Comparison of ENCODE assay signal across 10 mouse cellular contexts in the genomic region with DNA sequence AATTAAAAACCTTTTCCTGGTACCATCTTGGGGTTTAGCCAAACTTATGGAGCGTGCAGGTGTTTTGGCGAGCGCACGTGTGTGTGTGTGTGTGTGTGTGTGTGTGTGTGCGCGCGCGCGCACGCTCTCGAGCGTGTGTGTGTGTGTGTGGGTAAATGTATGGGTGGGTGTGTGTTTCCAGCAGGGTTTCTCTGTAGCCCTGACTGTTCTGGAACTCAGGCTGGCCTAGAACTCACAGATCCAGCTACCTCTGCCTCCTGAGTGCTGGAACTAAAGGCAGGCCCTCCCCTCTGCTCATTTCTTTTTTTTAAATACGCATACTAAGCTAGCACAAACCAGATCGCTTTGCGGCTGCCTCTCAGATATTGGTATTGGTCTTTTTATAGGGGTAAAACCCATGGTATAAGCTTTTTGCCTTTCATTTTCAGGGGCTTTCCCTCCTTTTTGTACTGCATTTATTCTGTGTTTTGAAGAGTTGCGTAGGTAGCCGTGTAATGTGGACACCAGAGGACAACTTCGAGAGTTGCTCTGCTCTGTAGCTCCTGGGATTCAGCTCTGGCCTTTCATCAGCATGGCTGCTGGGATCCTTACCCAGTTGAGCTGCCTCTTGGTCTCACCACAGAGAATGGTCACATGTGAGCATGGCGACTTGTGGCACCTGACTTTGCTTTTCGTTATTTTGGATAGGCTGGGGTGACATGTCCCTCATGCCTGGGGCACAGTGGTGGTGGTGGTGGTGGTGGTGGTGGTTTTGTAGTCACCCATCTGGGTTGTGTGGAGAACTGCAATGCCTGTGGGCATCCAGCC. TPM values are rescaled to one million over a fixed set of nuclear protein-coding genes. Genes with fewer than 3 reads are reported as not detected.
DNase-seq lines count a peak whose midpoint lies in the region; ATAC-seq and TF ChIP-seq lines count a peak whose summit lies in the region.
"Had no signal": no experiment of that assay in that cellular context is flagged by ENCODE, and none has a peak within 500 bp of the region (broad histone marks: within the 10 kb centered on the region; RNA-seq: fewer than 3 reads in every experiment).

No protein-coding gene starts in this region.

- TF ChIP-seq CTCF in thymus, adult 2 months (IDR thresholded peaks at IDR 0.05; ENCODE audit: borderline replicate concordance, control insufficient read depth, extremely low read depth, insufficient read depth, low read length, poor library complexity), result no peak

- H3K4me1 ChIP-seq in hindbrain, embryonic 14.5 days (replicated peaks; ENCODE audit: control insufficient read depth, insufficient read depth, low read length), result 0 out of 2 replicates have a peak, but pooled peaks cover 6% of the 10 kb centered on the region
- peaks cover 32% of the 10 kb centered on the region for H3K4me1 ChIP-seq in hindbrain, embryonic 10.5 days (replicated peaks)
- peaks cover 47% of the 10 kb centered on the region for H3K4me1 ChIP-seq in thymus, adult 2 months (replicated peaks; ENCODE audit: control insufficient read depth, insufficient read depth, low read length)
- H3K4me1 ChIP-seq in limb, embryonic 15.5 days, result peaks cover 44% of the 10 kb centered on the region

- TF ChIP-seq POLR2A in thymus, adult 2 months (IDR thresholded peaks at IDR 0.05; ENCODE audit: control insufficient read depth, extremely low read depth, insufficient read depth, low read length, poor library complexity), result no peak

- no peak overlapping the region for H3K4me3 ChIP-seq in hindbrain, embryonic 14.5 days (replicated peaks; ENCODE audit: low read length)
- H3K4me3 ChIP-seq in hindbrain, embryonic 10.5 days, result no peak overlapping the region
- H3K4me3 ChIP-seq in thymus, adult 2 months (ENCODE audit: control insufficient read depth, insufficient read depth, low read length), result peak overlapping the region; percentile 26
- H3K4me3 ChIP-seq in limb, embryonic 15.5 days, result peak overlapping the region; percentile 68

- DNase-seq in hindbrain, embryonic 14.5 days (ENCODE audit: low spot score), result no peak
- no peak for DNase-seq in hindbrain, embryonic 10.5 days (ENCODE audit: low spot score)
- DNase-seq in thymus, adult 2 months, result no peak
- DNase-seq in thymus, postnatal 0 days (ENCODE audit: low spot score), result no peak
- no peak for DNase-seq in adrenal gland, adult 18-20 months (ENCODE audit: low spot score in 2 of 2)
- no peak for DNase-seq in spleen, postnatal 14 days (ENCODE audit: low spot score in 2 of 2)
- DNase-seq in cerebellum, postnatal 36 days, result no peak
- DNase-seq: thymus, postnatal 4 days had no signal

- H3K36me3 ChIP-seq in hindbrain, embryonic 14.5 days (replicated peaks; ENCODE audit: control insufficient read depth, insufficient read depth), result no peaks in the 10 kb centered on the region
- no peaks in the 10 kb centered on the region for H3K36me3 ChIP-seq in hindbrain, embryonic 10.5 days
- H3K36me3 ChIP-seq in thymus, adult 2 months (ENCODE audit: control insufficient read depth, insufficient read depth, low read length), result peaks cover 11% of the 10 kb centered on the region
- peaks cover 3% of the 10 kb centered on the region; the same call in 1 of the 2 replicates for H3K36me3 ChIP-seq in limb, embryonic 15.5 days
- H3K36me3 ChIP-seq: neural tube, embryonic 12.5 days had no signal

- H3K9me3 ChIP-seq in hindbrain, embryonic 14.5 days (ENCODE audit: control insufficient read depth, low read length), result no peaks in the 10 kb centered on the region
- H3K9me3 ChIP-seq in hindbrain, embryonic 10.5 days, result no peaks in the 10 kb centered on the region
- no peaks in the 10 kb centered on the region for H3K9me3 ChIP-seq in limb, embryonic 15.5 days
- H3K9me3 ChIP-seq: neural tube, embryonic 12.5 days had no signal

- no peak for ATAC-seq in hindbrain, embryonic 14.5 days (ENCODE audit: low FRiP score)
- no peak for ATAC-seq in limb, embryonic 15.5 days (ENCODE audit: insufficient number of reproducible peaks, low FRiP score, low TSS enrichment, low read depth)

- H3K4me2 ChIP-seq in hindbrain, embryonic 14.5 days (replicated peaks), result peak overlapping the region; percentile 19
- H3K4me2 ChIP-seq in limb, embryonic 15.5 days, result peak overlapping the region; percentile 94
- H3K4me2 ChIP-seq: neural tube, embryonic 12.5 days had no signal

- H3K27me3 ChIP-seq in hindbrain, embryonic 14.5 days (ENCODE audit: control insufficient read depth, insufficient read depth, low read length), result peaks cover 40% of the 10 kb centered on the region
- peaks cover 64% of the 10 kb centered on the region for H3K27me3 ChIP-seq in hindbrain, embryonic 10.5 days (ENCODE audit: insufficient read depth, poor library complexity, severe bottlenecking)
- peaks cover 3% of the 10 kb centered on the region; the same call in 1 of the 2 replicates for H3K27me3 ChIP-seq in thymus, adult 2 months (ENCODE audit: control insufficient read depth, insufficient read depth, low read length)
- peaks cover 25% of the 10 kb centered on the region for H3K27me3 ChIP-seq in limb, embryonic 15.5 days

- no peak overlapping the region for H3K27ac ChIP-seq in hindbrain, embryonic 14.5 days
- no peak overlapping the region for H3K27ac ChIP-seq in hindbrain, embryonic 10.5 days
- H3K27ac ChIP-seq in thymus, adult 2 months (ENCODE audit: control insufficient read depth, insufficient read depth, low read length), result peak overlapping the region; percentile 25
- no peak overlapping the region; the same call in 1 of the 2 replicates for H3K27ac ChIP-seq in limb, embryonic 15.5 days
- H3K27ac ChIP-seq: neural tube, embryonic 12.5 days had no signal

- H3K9ac ChIP-seq in hindbrain, embryonic 14.5 days, result no peak overlapping the region
- no peak overlapping the region for H3K9ac ChIP-seq in limb, embryonic 15.5 days
- H3K9ac ChIP-seq: neural tube, embryonic 12.5 days had no signal

- 93% methylated on average over 20 of the region's 20 CpGs for WGBS in hindbrain, embryonic 14.5 days
- 90% methylated on average over 20 of the region's 20 CpGs for WGBS in hindbrain, embryonic 10.5 days
- WGBS in thymus, adult 2 months, result 77% methylated on average over 20 of the region's 20 CpGs
- WGBS in limb, embryonic 15.5 days, result 89% methylated on average over 20 of the region's 20 CpGs

RNA-seq across cellular contexts. Expression of a gene that starts 3.0 kb away (rescaled TPM):
- polyA plus RNA-seq in hindbrain, embryonic 14.5 days (2014; fragmentation: Nextera tagmentation; extraction: Ambion mirVana), result 6.8 and 9.5 TPM in 2 replicates
- 3.9 and 5.8 TPM in 2 replicates for polyA plus RNA-seq in hindbrain, embryonic 10.5 days (2016; fragmentation: Nextera tagmentation; extraction: Ambion mirVana)
- 62.1 and 86.9 TPM in 2 replicates for polyA plus RNA-seq in thymus, adult 2 months (2012; rRNA removed)
- polyA plus RNA-seq in thymus, postnatal 0 days (2015; fragmentation: Nextera tagmentation; extraction: Ambion mirVana), result 16.8 and 21.4 TPM in 2 replicates
- polyA plus RNA-seq in limb, embryonic 15.5 days (2015; fragmentation: Nextera tagmentation; extraction: Ambion mirVana), result 14.8 and 16.3 TPM in 2 replicates
- 10 to 100 TPM; 44.4 to 68.3 TPM for total RNA-seq in adrenal gland, adult 18-20 months (2021)

RNA-seq across cellular contexts. Expression of a gene that starts 16.8 kb away (rescaled TPM):
- polyA plus RNA-seq in hindbrain, embryonic 14.5 days (2014; fragmentation: Nextera tagmentation; extraction: Ambion mirVana), result 13.1 and 14.3 TPM in 2 replicates
- 31.5 and 33.0 TPM in 2 replicates for polyA plus RNA-seq in hindbrain, embryonic 10.5 days (2016; fragmentation: Nextera tagmentation; extraction: Ambion mirVana)
- polyA plus RNA-seq in thymus, adult 2 months (2012; rRNA removed), result 13.6 and 19.8 TPM in 2 replicates
- polyA plus RNA-seq in thymus, postnatal 0 days (2015; fragmentation: Nextera tagmentation; extraction: Ambion mirVana), result 32.8 and 33.9 TPM in 2 replicates
- 19.9 and 20.1 TPM in 2 replicates for polyA plus RNA-seq in limb, embryonic 15.5 days (2015; fragmentation: Nextera tagmentation; extraction: Ambion mirVana)
- total RNA-seq in adrenal gland, adult 18-20 months (2021), result 10 to 100 TPM in 1 of 2 experiments, 1 to 10 TPM in 1; 4.1 to 11.3 TPM

Comparison
In these comparisons a context has a peak if more than half of its experiments do, and no peak if none do; other contexts are left out.
1. H3K4me3 ChIP-seq: peak in thymus, adult 2 months (single experiment) and limb, embryonic 15.5 days (single experiment); none in hindbrain, embryonic 14.5 days (single experiment) and hindbrain, embryonic 10.5 days (single experiment).